Comparison of ENCODE assay signal across 8 mouse cellular contexts in the genomic region with DNA sequence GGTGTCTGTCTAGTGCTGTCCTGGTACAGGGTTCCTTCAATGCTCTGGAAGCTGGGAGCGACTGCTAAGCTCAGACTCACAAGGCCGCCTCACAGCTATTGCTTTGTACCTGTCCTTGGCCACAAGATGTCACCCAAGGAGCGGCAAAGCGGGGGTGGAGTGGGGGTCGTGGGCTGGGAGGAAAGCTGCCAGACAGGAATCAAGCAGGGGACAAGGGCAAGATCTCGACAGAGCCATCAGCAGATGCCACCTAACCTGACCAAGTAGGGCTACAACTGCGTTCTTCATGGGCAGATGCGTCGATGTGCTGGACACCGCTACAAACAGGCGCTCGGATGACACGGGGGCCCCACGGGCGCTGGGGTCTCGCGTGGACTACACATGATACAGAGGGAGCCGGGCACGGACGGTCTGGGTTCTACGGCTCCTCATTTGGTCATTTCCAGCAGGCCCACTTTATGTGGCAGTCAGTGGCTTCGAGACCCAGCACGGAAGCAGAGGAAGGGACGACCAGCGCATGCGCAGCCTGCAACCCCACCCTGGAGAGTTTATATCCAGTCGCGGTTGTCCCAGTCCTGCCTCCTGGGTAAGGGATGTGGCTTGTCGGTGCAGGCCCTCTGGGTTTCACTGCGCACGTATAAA.
DNase-seq lines count a peak whose midpoint lies in the region; ATAC-seq and TF ChIP-seq lines count a peak whose summit lies in the region.

No protein-coding gene starts in this region.

- H3K36me3 ChIP-seq in forebrain, embryonic 15.5 days = peaks cover 19% of the 10 kb centered on the region
- H3K36me3 ChIP-seq in hindbrain, embryonic 10.5 days = peaks cover 27% of the 10 kb centered on the region

- peak; percentile 68 for TF ChIP-seq CTCF in cerebellum, adult 2 months (IDR thresholded peaks at IDR 0.05; ENCODE audit: borderline replicate concordance, insufficient read depth, low read depth, low read length)

- H3K9me3 ChIP-seq in forebrain, embryonic 15.5 days = no peaks in the 10 kb centered on the region
- H3K9me3 ChIP-seq in hindbrain, embryonic 10.5 days = no peaks in the 10 kb centered on the region

- peak overlapping the region; percentile 88 for H3K4me2 ChIP-seq in forebrain, embryonic 15.5 days (replicated peaks)

- DNase-seq in T-cell, adult 2 months (ENCODE audit: low spot score) = peak; percentile 57
- DNase-seq in cerebellum, adult 2 months = peak; percentile 55 to 60
- DNase-seq in hindbrain, embryonic 10.5 days (ENCODE audit: low spot score) = peak; percentile 72
- peak; percentile 32 to 41 for DNase-seq in layer of hippocampus, postnatal 36 days
- peak; percentile 58 for DNase-seq in lung, postnatal 14 days
- peak; percentile 71 for DNase-seq in retina, embryonic 14.5 days (ENCODE audit: low spot score)
- peak; percentile 42 for DNase-seq in yolk sac, embryonic 10.5 days (ENCODE audit: low spot score)

- peak overlapping the region; percentile 59 for H3K9ac ChIP-seq in forebrain, embryonic 15.5 days (replicated peaks)

- peak overlapping the region; percentile 24; the same call in 1 of the 2 replicates for H3K27ac ChIP-seq in cerebellum, adult 2 months (ENCODE audit: insufficient read depth, low read length)
- H3K27ac ChIP-seq in forebrain, embryonic 15.5 days (replicated peaks) = peak overlapping the region; percentile 44; the same call in 1 of the 2 replicates
- peak overlapping the region; percentile 83 for H3K27ac ChIP-seq in hindbrain, embryonic 10.5 days

- peak; percentile 37; the same call in 1 of the 2 replicates for TF ChIP-seq POLR2A in cerebellum, adult 2 months (IDR thresholded peaks at IDR 0.05; ENCODE audit: borderline replicate concordance, insufficient read depth, low read length)

- H3K4me1 ChIP-seq in cerebellum, adult 2 months (ENCODE audit: control insufficient read depth, insufficient read depth, low read length) = peaks cover 17% of the 10 kb centered on the region
- peaks cover 23% of the 10 kb centered on the region for H3K4me1 ChIP-seq in forebrain, embryonic 15.5 days
- peaks cover 38% of the 10 kb centered on the region for H3K4me1 ChIP-seq in hindbrain, embryonic 10.5 days (replicated peaks)

- peak; percentile 51 for ATAC-seq in forebrain, embryonic 15.5 days (replicated peaks)

- peak overlapping the region; percentile 88 for H3K4me3 ChIP-seq in cerebellum, adult 2 months (replicated peaks; ENCODE audit: insufficient read depth, low read depth, low read length)
- peak overlapping the region; percentile 47 for H3K4me3 ChIP-seq in forebrain, embryonic 15.5 days
- peak overlapping the region; percentile 56 for H3K4me3 ChIP-seq in hindbrain, embryonic 10.5 days

- H3K27me3 ChIP-seq in cerebellum, adult 2 months (ENCODE audit: control insufficient read depth, insufficient read depth, low read length) = no peaks in the 10 kb centered on the region
- H3K27me3 ChIP-seq in forebrain, embryonic 15.5 days = no peaks in the 10 kb centered on the region
- H3K27me3 ChIP-seq in hindbrain, embryonic 10.5 days (ENCODE audit: insufficient read depth, poor library complexity, severe bottlenecking) = peaks cover 40% of the 10 kb centered on the region

- 34% methylated on average over 31 of the region's 31 CpGs for WGBS in cerebellum, adult 2 months
- WGBS in forebrain, embryonic 15.5 days = 29% methylated on average over 31 of the region's 31 CpGs
- 38% methylated on average over 31 of the region's 31 CpGs for WGBS in hindbrain, embryonic 10.5 days

Comparison
In these comparisons a context has a peak if more than half of its experiments do, and no peak if none do; other contexts are left out.
1. Peak in every context shown above with its lines: DNase-seq, ATAC-seq, H3K4me3 ChIP-seq and H3K27ac ChIP-seq.
2. H3K27ac ChIP-seq: peak in every context shown above with its lines; median percentile 83 in hindbrain, embryonic 10.5 days; 44 in forebrain, embryonic 15.5 days; 24 in cerebellum, adult 2 months.